Mouse (Mus musculus): ENCODE data around the gene Dock3.

Gene Dock3

DNA sequence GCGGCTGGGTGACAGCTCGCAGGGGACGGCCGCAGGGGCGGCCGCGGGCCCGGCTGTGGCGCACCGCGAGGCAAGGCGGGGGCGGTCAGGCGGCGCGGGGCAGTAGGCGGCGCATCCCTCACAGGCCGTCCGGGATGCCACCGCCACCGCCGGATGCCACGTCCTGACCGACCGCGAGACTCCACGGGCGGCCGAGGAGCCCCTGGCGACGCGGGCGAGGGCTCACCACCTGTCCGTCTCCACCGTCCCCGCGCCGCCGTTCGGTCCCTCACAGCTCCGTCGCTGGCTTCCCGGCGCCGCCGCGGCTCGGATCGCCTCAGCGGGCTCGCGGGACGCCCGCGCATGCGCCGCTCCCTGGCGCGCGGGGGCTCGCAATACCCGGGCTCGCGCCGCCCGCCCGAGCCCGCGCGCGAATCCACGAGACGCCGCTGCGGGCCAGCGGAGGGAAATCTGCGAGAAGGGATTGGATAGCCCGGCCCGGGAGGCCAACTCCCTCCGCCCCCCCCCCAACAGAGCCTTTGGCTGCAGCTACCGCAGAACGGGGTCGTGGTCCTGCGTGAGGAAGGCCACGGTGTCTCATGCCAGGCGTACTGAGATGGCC lies at the start of gene Dock3:
TSS of gene Dock3 (minus strand) at position 371 of the 601 bp plus-strand sequence.
- no peak for DNase-seq (ENCODE audit: low read depth)

DNA sequence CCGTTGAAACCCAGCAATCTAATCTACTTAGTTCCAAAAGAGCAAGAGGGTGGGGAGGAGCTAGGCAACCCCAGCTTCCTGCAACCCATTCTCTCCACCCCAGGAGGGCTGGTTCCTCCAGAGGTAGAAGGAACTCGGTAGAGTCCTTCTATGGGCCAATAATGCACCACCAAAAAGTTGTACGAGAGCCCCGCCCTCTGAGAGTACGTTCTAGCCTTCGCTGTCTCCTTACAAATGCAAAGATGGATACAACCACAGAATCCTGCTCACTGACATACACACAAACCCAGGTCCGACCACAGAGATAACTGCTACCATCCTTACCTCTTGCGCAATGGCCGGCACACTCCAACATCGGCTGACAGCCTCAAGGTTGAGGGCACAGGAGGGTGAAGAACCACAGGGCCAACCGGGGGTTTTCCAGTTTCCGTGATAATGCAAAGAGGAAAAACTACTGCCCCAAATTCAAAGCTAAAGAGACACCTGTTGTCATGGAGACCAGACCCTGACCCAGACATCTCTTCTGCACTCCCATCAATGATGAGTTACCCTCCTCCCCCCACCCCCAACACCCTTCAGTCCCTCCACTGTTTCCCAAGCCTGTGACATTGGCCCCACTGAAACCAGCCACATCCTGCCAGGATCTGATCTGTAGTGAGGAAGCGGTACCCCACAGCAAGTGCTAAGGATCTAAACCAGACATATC lies 48.8 kb upstream of the Dock3 start:
- DNase-seq (ENCODE audit: low read depth): peak; percentile 99

DNA sequence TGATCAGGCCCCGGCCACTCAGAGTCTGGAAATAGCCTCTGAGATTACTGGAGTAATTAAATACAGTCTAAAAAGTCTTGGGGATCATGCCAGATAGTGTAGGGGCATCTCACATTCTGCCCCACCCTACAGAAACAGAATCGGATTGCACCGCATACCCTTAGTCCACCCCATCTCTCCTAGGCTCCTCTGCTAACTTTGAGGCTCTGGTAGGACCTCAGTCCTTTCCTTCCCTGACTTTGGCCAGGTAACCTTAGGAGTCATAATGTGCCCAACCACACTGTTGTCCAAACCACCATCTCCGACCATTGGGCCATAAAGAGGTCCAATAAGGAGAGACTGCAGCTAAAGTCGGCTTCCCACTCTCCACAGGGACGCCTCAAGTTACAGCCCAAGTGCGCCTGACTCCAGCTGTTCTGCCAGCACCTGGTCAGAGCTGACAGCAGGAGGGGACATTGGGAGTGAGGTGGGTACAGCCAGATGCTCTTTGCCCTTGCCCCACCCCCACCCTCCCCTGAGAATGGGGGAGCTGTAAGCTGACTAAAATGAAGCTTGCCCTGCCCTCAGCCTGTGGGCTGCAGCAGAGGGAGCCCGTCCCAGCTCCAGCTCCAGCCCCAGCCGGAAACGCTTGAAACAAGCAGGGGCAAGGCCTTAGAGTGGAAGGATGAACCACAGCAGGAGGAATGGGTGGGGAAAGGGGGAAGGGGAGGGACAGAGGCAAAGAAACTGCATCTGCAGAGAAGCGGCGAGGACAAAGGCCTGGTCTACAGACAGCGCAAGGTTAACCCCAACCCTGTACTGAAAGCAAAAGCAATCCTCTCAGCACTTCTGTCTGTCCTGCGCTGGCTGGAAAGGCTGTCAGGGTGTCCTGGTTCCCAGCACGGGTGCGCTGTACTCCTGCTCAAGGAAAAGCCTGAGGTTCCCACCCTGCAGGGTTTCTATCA lies 47.9 kb upstream of the Dock3 start:
- DNase-seq (ENCODE audit: low read depth): peak; percentile 81

DNA sequence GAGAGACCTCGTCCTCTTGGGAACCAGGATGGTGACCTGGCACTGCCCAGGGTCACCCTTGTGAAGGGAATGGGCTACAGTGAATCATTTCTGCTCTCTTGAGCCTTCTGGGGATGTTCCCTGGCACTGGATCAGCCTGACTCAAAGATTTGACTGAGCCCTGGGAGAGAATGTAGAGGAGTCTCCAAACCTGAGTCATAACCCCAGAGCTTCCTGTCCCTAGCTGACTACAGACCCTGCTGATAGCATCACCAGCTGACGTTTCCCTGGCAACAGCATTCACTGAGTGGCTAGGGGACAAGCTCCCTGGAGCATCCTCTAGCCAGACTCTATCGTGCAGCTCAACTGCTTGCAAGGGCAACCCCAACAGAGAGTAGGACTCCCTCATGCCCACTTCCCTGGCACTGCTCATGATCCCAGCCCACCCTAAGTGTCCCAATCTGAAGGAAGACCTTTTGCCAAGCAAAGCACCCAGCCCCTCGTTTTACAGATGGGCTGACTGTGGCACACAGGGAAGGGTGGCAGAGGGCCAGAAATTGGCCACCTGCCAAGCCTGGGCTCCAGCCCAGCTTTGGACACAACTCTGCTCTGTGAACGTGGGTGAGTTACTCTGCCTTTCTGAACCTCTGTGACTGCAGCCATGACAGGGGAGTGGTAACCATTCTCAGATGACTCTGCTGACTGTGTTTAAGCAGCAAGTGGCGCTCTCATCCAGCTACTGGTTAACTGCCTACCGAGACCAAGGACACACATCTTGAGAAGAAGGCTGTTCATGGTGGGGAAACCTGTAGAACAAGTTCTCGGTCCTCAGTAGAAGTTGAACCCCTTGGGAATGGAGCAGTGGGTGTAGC lies 47.0 kb upstream of the Dock3 start:
- peak; percentile 97 for DNase-seq (ENCODE audit: low read depth)

DNA sequence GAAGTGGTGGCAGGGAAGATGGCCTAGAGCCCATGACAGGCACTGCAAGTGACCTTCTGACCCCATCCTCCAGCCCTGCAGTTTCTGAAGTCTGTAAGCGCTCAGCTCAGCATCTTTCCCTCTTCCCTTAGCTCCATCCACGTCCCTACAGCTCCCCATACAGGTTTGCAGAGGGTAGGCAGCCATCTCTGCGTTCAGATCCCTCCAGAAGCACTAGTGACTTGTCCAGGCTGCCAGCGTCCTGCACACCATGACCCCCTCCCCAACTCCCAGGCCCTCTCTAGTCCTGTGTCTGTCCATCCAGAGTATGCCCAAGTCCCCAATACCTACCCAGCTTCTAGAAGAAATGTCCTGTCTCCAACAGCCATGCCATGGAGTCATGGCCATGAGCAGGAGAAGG lies 46.4 kb upstream of the Dock3 start:
- peak; percentile 27 for DNase-seq (ENCODE audit: low read depth)

DNA sequence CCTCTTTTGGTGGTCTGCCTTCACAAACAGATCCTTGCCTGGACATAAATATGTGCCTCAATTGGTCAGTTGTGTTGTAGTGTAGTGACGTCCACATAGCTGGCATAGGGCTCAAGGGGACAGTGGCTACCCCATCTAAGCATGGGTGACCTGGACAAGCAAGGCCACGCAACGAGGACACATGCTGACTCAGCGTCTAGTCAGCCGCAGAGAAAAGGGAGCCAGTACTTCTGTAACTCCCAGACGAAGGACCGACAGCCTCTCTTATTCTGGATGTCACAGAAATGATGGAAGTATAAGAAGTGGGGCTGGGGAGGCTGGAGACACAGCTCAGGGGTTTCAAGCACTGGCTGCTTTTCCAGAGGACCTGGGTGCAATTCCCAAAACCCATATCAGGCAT lies 45.9 kb upstream of the Dock3 start:
- DNase-seq (ENCODE audit: low read depth): no peak

DNA sequence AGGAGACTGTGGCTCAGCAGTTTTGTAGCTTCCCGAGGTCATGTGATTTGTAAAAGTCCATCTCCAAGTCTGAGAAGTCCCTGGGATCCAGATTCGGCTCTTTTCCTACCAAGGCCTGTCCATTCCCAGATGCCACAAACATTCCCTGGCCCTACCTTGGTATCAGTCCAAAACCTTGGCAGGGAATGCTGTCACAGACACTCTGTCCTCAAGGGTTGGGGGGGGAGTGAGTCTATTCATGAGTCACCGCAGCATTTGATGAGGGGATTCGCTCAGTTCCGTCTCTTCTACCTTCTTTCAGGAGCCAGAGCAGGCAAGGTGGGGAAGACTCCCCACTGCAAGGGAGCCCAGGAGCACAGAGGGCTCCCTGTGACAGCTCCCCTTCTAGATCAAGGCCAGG lies 44.0 kb upstream of the Dock3 start:
- no peak for DNase-seq (ENCODE audit: low read depth)

DNA sequence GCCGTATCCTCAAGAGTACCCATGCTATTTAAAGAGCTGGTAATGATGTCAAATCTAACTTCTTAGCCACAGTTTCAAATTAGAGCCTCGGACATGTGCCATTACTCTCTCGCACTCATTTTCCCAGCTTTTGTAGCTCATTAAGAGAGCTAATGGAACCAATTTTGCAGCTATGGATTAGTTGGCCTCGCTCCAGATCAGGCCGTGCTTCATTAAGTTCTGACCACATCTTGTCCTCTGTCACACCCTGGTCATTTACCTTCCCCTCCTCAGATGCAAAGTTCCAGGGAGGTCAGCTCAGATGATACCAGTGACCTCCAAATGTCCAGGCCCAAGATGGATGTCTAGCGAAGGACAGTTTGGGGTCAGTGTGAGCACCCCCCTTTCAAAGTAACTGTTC lies 43.0 kb upstream of the Dock3 start:
- no peak for DNase-seq (ENCODE audit: low read depth)

DNA sequence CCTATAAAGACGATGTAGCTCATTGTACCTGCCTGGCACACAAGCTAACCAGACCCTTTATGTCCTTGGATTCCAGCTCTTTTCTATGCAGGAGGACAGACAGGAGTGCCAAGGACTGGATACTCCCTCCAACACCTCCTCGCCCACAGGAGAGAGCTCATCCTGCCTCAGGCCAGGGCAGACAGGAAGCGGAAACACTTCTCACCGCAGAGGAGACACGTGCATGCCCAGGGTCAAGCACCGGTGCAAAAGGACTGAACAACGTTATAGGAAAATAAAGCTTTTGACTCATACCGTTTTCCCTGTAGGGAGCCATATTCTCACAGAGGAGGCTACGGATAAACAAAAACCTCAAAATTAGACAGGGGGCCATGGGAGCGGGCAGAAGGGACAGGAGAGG lies 41.5 kb upstream of the Dock3 start:
- peak; percentile 67 for DNase-seq (ENCODE audit: low read depth)

DNA sequence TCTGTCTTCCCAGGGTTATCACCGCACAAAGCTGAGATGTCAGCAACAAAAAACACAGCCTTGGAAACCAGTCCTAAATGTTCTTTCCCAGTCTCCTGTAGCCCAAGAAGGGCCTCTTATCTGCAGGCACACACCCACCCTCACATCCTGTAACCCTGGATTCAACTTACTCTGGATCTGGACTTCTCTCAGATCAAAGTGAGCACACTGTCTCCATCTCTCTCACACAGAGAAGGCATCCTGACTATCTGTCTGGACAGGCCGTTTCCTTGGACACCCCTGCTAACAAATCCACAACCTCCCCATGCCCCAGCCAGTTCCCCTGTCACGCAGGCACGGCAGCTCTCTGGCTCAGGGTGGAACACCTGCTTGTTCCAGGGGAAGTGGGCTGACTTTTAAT lies 40.6 kb upstream of the Dock3 start:
- peak; percentile 58 for DNase-seq (ENCODE audit: low read depth)

DNA sequence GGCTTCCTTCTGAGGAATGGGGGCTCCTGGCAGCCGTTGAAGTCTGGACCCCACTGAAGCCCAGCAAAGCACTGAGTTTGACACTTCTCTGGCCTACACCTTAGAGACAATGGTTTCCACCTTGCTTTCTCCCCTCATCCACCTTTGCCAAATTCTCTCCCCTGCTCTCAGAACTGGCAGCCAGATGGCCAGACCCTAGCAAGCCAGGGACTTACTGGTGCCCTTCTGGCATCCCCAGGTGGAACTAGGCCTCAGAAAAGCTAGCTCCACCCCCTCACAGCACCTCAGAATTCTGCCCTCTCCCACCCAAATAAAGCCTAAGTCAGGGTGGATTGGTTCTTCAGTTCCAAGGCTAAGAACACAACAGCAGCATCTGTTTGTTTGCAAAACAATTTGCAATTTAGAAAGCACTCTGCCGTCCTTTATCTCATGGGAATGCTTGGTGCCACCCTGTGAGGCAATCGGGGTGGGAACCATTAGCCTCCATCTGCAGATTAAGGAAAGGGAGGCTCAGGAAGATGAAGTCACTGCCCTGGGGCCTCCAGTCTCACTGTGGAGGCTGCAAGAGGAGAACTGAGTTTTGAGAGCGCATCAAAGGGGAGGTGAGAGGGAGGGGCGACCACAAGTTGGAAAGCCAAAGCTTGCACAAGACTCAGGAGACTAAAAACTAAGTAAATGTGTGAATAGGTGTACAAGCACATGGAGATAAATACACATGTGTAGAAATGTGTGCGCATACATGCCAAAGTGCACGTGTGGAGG lies 39.6 kb upstream of the Dock3 start:
- DNase-seq (ENCODE audit: low read depth): peak; percentile 54

DNA sequence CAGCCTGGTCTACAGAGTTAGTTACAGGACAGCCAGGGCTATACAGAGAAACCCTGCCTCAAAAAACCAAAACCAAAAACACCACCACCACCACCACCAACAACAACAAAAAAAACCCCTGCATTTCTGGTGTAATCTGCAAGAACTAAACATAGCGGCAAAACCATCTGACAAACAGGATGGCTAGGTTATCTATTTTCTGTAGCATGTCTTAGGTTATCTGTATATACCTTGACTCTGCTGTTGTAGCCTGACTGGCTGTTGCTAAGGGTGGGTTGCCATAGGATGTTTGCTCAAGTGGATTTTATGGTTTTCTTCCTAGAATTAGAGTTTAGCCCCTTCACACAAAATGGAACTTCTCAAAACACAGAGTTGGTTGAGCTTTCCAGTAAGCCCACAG lies 38.1 kb upstream of the Dock3 start:
- no peak for DNase-seq (ENCODE audit: low read depth)

DNA sequence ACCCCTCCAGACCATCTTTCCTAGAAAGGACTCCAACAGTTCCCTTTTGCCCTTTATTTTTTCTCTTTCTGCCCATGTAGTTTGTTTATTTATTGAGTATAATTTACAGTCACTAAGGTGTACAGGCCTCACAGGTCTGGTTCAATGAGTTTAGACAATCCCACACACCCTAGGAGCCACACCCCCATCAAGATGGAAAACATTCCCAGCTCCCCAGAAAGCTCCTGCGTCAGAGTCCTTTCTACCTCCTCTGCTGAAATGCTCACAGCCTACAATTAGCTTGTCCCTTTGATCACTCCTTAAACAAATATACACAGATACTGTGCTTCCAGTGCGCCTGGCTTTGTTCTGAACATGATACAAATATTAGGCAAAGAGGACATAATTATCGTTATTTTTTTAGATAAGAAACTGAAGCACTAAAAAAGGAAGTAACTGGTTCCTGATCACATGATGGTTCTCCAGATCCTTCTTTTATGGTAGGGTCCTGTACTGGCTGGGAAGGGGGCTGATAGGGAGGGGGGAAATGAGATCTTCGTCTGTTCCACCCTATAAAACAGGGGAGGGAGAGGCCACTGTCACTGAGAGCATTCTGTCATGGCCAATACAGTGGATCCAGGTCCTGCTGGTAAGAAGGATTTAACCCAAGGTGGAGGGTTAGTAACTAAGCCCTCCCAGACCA lies 36.2 kb upstream of the Dock3 start:
- no peak for DNase-seq (ENCODE audit: low read depth)

DNA sequence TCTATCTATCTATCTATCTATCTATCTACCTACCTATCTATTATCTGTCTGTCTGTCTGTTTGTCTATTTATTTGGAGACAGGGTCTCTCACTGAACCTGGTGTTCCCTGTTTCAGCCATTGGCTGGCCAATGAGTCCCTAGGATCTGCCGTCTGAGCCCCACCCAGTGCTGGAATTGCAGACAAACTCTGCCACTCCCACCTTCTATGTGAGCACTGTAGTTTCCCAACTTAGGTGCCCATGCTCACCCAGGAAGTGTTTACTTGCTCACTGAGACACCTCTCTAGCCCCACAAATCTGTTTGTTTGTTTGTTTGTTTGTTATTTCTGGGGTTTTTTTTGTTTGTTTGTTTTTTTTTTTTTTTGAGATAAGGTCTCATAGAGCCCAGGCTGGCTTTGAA lies 35.3 kb upstream of the Dock3 start:
- DNase-seq (ENCODE audit: low read depth): no peak

DNA sequence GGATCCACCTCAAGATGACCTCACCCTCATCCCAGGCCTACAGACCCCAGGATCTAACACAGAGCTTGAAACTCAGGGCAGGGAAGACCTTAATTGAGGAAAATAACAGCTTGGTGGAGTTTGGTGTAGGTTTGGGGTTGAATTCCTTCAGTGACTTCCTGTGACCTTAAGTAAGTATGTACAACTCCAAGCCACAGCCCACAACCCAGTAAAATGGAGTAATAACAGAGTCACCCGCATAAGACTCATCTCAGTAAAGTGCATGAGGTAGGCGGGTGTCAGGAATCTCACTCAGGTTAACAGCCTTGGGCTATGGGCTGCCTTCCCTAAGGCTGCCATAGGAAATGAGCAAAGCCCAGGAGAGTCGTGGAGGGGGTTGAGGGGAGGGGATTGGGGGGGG lies 33.0 kb upstream of the Dock3 start:
- DNase-seq (ENCODE audit: low read depth): peak; percentile 66

DNA sequence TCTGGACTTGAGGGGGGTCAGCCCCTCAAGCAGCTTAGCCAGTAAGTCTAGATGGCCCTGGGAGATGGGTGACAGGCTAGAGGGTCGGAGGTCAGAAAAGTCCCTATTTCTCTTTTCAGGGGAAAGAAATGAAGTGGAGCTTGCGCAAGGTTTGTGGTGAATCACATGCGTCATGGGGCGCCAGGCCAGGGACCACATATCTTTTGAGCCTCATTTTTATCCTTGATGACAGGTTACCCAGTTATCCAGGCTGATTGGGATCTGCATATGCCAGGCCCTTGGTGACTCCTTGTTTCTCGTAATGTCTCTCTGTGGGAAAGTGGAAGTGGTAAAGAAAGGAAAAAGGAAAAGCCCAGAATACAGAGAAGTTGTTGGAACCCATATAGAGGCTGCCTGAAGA lies 32.2 kb upstream of the Dock3 start:
- peak; percentile 82 for DNase-seq (ENCODE audit: low read depth)

DNA sequence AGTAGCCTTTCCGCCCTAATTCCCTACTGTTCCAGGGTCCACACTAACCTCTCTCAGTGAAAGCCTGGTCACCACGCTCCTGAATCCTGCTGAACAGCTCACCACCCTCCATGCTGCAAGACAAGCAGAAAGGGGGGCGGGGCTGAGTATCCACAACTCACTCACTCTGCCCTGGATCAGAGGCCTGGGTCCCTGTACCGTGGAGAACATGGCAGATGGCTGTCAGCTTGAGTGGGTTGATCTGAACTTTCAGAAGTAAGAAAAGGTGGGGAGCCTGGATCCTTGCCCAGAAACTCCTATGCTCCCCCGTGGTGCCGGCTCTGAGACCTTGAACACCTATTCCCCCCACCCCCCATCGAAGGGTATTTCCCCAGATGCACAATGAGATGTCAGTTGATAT lies 30.7 kb upstream of the Dock3 start:
- no peak for DNase-seq (ENCODE audit: low read depth)

DNA sequence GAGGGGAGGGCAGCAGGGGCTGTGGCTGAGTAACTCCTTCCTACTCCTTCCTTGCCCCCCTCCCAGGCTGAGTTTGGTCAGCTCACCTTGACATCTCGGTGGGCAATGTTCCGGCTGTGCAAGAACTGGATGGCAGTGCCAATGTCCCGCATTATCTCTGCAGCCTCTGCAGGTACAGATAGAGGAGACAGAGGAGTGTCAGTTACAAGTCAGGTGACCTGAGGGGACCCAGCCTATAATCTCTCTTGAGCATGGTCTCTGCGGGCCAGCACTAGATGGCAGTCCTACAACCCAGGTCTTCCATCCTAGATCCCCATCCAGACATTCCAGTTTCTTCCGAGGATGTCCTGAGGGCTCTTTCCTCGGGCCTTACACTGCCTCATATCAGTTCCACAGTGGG lies 30.1 kb upstream of the Dock3 start:
- DNase-seq (ENCODE audit: low read depth): no peak

DNA sequence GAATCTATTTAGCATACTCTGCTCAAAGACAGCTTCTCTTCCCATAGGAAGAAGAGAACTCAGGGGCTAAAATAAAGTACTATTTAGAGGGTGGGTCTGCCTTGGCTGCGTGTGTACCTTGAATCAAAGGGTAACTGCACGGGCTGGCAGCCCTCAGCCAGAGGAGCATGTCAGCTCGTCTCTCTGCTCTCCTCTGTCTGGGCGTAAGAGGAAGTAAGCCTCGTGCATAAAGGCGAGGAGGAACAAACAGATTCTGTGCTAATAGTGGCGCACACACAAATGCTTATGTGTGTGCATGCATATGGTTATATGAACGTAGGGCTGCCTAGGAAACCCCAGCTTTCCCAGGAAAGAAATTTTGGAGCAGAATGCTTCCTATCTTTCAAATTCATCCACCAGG lies 29.1 kb upstream of the Dock3 start:
- DNase-seq (ENCODE audit: low read depth): peak; percentile 27

DNA sequence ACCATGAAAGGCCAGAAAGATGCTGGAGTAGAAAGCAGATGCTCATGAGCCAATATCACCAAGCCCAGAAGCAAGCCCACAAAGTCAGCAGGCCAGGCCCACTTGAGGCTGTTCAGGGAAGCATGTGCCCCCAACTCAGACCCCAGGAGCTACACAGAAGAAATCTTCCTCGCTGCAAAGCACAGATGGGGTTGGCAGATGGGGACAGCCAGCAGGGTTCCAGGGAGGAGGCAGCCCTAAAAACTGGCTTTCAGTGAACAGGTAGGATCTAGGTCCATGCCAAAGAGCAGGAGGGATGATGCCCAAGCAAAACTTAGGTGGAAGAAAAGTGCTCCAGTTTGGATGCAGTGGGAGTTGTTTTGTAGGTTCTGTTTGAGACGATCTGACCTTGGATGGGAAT lies 28.7 kb upstream of the Dock3 start:
- no peak for DNase-seq (ENCODE audit: low read depth)

DNA sequence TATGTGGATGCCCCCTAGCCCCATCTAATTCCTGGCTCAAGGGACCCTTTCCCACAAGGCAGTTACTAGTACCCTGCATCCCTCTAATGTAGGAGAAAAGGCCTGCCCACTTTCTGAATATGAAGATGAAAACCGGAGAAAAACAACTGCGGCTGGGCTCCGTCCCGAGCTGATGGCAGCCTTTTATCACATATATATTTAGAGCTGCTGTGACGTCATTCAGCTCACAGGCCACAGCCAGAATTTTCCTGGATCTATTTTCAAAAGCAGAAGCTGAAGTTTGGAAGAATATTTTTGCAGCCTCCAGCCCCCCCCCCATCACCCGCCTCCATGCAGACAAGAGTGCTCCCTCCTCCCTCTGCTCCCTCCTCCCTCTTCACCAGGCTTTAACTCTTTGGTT lies 27.9 kb upstream of the Dock3 start:
- no peak for DNase-seq (ENCODE audit: low read depth)
